Mouse (Mus musculus): Measurements from ENCODE around the gene Vmn1r82. TPM values are rescaled to one million over a fixed set of nuclear protein-coding genes. Genes with fewer than 3 reads are reported as not detected.

The Vmn1r82 gene
- polyA plus RNA-seq (2014; fragmentation: Nextera tagmentation; extraction: Ambion mirVana), result not detected in 2 replicates

DNA sequence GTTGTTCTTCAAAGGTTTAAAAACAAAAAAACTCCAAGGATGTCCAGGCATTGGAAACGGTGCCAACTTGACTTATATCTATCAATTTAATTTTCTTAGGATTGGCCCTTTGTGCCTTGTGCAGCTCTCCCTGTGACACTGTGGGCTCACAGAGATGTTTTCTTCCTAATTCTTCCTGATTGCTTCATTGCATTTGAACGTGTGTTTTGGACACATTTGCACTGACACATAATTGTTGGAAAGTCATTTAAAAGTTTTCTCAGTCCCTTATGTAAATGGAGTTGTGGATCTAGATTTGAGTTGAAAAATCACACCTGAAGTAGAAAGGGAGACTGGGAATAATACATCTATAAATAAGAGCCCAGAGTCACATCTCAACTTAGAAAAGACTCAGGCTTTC is at the start of gene Vmn1r82:
TSS of gene Vmn1r82 (plus strand) at position 301 of the 400 bp plus-strand sequence.
- no peaks in the 10 kb centered on the region for H3K4me1 ChIP-seq (ENCODE audit: control insufficient read depth, insufficient read depth, low read length)
- no peaks in the 10 kb centered on the region; the same call in 1 of the 2 replicates for H3K9me3 ChIP-seq (ENCODE audit: control insufficient read depth, low read length)
- no peak within 1 kb of the TSS for H3K9ac ChIP-seq (ENCODE audit: low read length)
- H3K4me3 ChIP-seq (ENCODE audit: low read depth, low read length), result no peak within 1 kb of the TSS
- no peak for DNase-seq (ENCODE audit: low spot score, missing footprints)
- WGBS, result 65% methylated on average over 2 of the region's 2 CpGs
- H3K27ac ChIP-seq (ENCODE audit: low read depth, low read length), result no peak within 1 kb of the TSS
- ATAC-seq (ENCODE audit: low FRiP score), result no peak
- H3K4me2 ChIP-seq, result no peak within 1 kb of the TSS
- no peaks in the 10 kb centered on the region for H3K27me3 ChIP-seq (ENCODE audit: control insufficient read depth, insufficient read depth, low read length)
- H3K36me3 ChIP-seq (ENCODE audit: control insufficient read depth, insufficient read depth, low read length), result no peaks in the 10 kb centered on the region

DNA sequence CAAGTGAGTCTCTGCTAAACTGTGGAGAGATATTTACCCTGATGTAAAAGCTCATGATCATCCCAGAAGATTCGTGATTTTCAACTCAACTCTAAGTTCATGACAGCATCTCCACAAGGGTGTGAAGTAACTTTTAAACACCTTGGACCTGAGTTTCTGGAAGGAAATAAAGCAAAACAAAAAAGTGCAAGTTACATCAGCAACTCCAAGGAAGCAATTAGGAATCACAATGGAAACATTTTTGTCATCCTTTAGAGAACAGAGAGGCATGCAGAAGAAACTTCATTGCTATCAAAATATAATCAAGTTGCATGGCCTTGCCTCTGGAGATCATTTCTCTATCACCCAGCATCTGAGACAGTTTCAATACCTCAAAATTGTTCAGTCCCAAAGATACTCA is 32.1 kb upstream of the Vmn1r82 start, which contains the start of gene Vmn1r81:
TSS of gene Vmn1r81 (minus strand) at position 101 of the 400 bp plus-strand sequence.
- H3K27me3 ChIP-seq (ENCODE audit: control insufficient read depth, insufficient read depth, low read length), result no peaks in the 10 kb centered on the region
- no peak for ATAC-seq (ENCODE audit: low FRiP score)
- WGBS, result 68% methylated on average over 1 of the region's 1 CpGs

GRCm38 (mm10) chr7:12329381-12329780 is 29.2 kb downstream of the Vmn1r82 start, which contains the start of gene Vmn1r83:
Gene Vmn1r83 (minus strand): TSS chr7:12329481.
- no peak within 1 kb of the TSS for H3K4me3 ChIP-seq (ENCODE audit: low read depth, low read length)
- H3K36me3 ChIP-seq (ENCODE audit: control insufficient read depth, insufficient read depth, low read length), result no peaks in the 10 kb centered on the region
- no peak within 1 kb of the TSS for H3K9ac ChIP-seq (ENCODE audit: low read length)
- ATAC-seq (ENCODE audit: low FRiP score), result no peak
- H3K27ac ChIP-seq (ENCODE audit: low read depth, low read length), result no peak within 1 kb of the TSS
- H3K27me3 ChIP-seq (ENCODE audit: control insufficient read depth, insufficient read depth, low read length), result no peaks in the 10 kb centered on the region
- 90% methylated on average over 2 of the region's 2 CpGs for WGBS
- H3K9me3 ChIP-seq (ENCODE audit: control insufficient read depth, low read length), result peaks cover 2% of the 10 kb centered on the region
- no peaks in the 10 kb centered on the region for H3K4me1 ChIP-seq (ENCODE audit: control insufficient read depth, insufficient read depth, low read length)
- no peak within 1 kb of the TSS for H3K4me2 ChIP-seq
- DNase-seq (ENCODE audit: low spot score, missing footprints), result no peak

More for the DNA sequence above, 32.1 kb upstream of the Vmn1r82 start, which contains the start of gene Vmn1r81:
- H3K4me1 ChIP-seq (ENCODE audit: control insufficient read depth, insufficient read depth, low read length), result no peaks in the 10 kb centered on the region
- H3K9ac ChIP-seq (ENCODE audit: low read length), result no peak within 1 kb of the TSS
- H3K36me3 ChIP-seq (ENCODE audit: control insufficient read depth, insufficient read depth, low read length), result no peaks in the 10 kb centered on the region
- H3K4me3 ChIP-seq (ENCODE audit: low read depth, low read length), result no peak within 1 kb of the TSS
- H3K9me3 ChIP-seq (ENCODE audit: control insufficient read depth, low read length), result peaks cover 10% of the 10 kb centered on the region; the same call in 1 of the 2 replicates
- H3K4me2 ChIP-seq, result no peak within 1 kb of the TSS
- no peak within 1 kb of the TSS for H3K27ac ChIP-seq (ENCODE audit: low read depth, low read length)
- DNase-seq (ENCODE audit: low spot score, missing footprints), result no peak

Other genes with a start within 250 kb of the Vmn1r82 start
- not detected in 2 replicates for gene Vmn1r78, start 150.2 kb upstream of the Vmn1r82 start, polyA plus RNA-seq (2014; fragmentation: Nextera tagmentation; extraction: Ambion mirVana)
- not detected in 2 replicates for gene Vmn1r79, start 129.2 kb upstream of the Vmn1r82 start, polyA plus RNA-seq (2014; fragmentation: Nextera tagmentation; extraction: Ambion mirVana)
- gene Vmn1r80, start 111.1 kb upstream of the Vmn1r82 start, polyA plus RNA-seq (2014; fragmentation: Nextera tagmentation; extraction: Ambion mirVana), result not detected in 2 replicates
- not detected in 2 replicates for gene Vmn1r81, start 32.2 kb upstream of the Vmn1r82 start, polyA plus RNA-seq (2014; fragmentation: Nextera tagmentation; extraction: Ambion mirVana)
- gene Vmn1r83, start 29.1 kb downstream of the Vmn1r82 start, polyA plus RNA-seq (2014; fragmentation: Nextera tagmentation; extraction: Ambion mirVana), result not detected in 2 replicates
- gene Vmn1r84, start 68.8 kb downstream of the Vmn1r82 start, polyA plus RNA-seq (2014; fragmentation: Nextera tagmentation; extraction: Ambion mirVana), result not detected in 2 replicates
- 3.9 and 4.2 TPM in 2 replicates for gene Zfp551, start 122.3 kb downstream of the Vmn1r82 start, polyA plus RNA-seq (2014; fragmentation: Nextera tagmentation; extraction: Ambion mirVana)
- gene Zfp606, start 177.9 kb downstream of the Vmn1r82 start, polyA plus RNA-seq (2014; fragmentation: Nextera tagmentation; extraction: Ambion mirVana), result 51.1 and 63.8 TPM in 2 replicates
- gene 2900092C05Rik, start 212.1 kb downstream of the Vmn1r82 start, polyA plus RNA-seq (2014; fragmentation: Nextera tagmentation; extraction: Ambion mirVana), result not detected in 2 replicates

All from midbrain, embryonic 11.5 days (tissue).